Mouse (Mus musculus) CH12.LX (cell line): Measurements from ENCODE around the gene Kncn. TPM values are rescaled to one million over a fixed set of nuclear protein-coding genes. Genes with fewer than 3 reads are reported as not detected.

Experiments
- DNase-seq: peaks from one replicate; pipeline ENCODE4 v3.0.0-alpha.2; 2013; ENCODE audit errors: extremely low read depth
- H3K27ac ChIP-seq: 2 replicates; pipeline ENCODE4 v1.5.1; 2012; ENCODE audit warnings: low read depth, mild to moderate bottlenecking, control low read depth, moderate library complexity; ENCODE audit not compliant: insufficient read depth
- H3K27me3 ChIP-seq: replicated peaks from 2 replicates; pipeline ENCODE3; 2012; ENCODE audit warnings: inconsistent platforms
- H3K36me3 ChIP-seq, 2 experiments: replicated peaks in 1 of 2; 2 replicates each; pipeline versions ENCODE3 to v1.6.1; 2012; ENCODE audit warnings: inconsistent platforms in 1 of 2, low read length in 1 of 2, mild to moderate bottlenecking in 1 of 2, mixed read lengths in 1 of 2, moderate library complexity in 1 of 2; ENCODE audit not compliant: control insufficient read depth in 1 of 2, insufficient read depth in 1 of 2
- H3K4me1 ChIP-seq, 2 experiments: 2 replicates each; pipeline ENCODE4 v1.6.1; 2012; ENCODE audit warnings: inconsistent platforms in 1 of 2, moderate library complexity in 1 of 2; ENCODE audit not compliant: insufficient read depth in 2 of 2, control insufficient read depth in 1 of 2
- H3K4me2 ChIP-seq: 2 replicates; pipeline ENCODE4 v1.6.1; 2012; ENCODE audit warnings: low read depth, mild to moderate bottlenecking, control low read depth; ENCODE audit not compliant: poor library complexity, insufficient read depth, severe bottlenecking
- H3K4me3 ChIP-seq, 3 experiments: fragments of 150-350 bp in 1 of 3; sonication (generic) in 1 of 3; replicated peaks in 1 of 3; 2 replicates each; pipeline versions ENCODE3 to v1.5.1; 2011 to 2012; ENCODE audit warnings: low read depth in 2 of 3, low read length in 2 of 3, mild to moderate bottlenecking in 2 of 3, moderate library complexity in 2 of 3, control low read depth in 1 of 3, improper control_type of control experiment in 1 of 3, inconsistent platforms in 1 of 3, mixed read lengths in 1 of 3; ENCODE audit not compliant: poor library complexity in 1 of 3
- H3K79me2 ChIP-seq: replicated peaks from 2 replicates; pipeline ENCODE4 v1.6.1; 2012; ENCODE audit warnings: mild to moderate bottlenecking, moderate library complexity; ENCODE audit not compliant: control insufficient read depth, poor library complexity, insufficient read depth, severe bottlenecking; ENCODE audit errors: extremely low read depth
- H3K9ac ChIP-seq: 2 replicates; pipeline ENCODE4 v1.6.1; 2012; ENCODE audit warnings: low read depth, mild to moderate bottlenecking, control low read depth, moderate library complexity; ENCODE audit not compliant: insufficient read depth
- H3K9me3 ChIP-seq: replicated peaks from 2 replicates; pipeline ENCODE3; 2012; ENCODE audit warnings: low read length, inconsistent platforms, mixed read lengths
- CHD1 ChIP-seq: IDR thresholded peaks from 2 replicates; pipeline ENCODE4 v1.6.1; 2012; ENCODE audit warnings: low read depth, low read length, improper control_type of control experiment, inconsistent platforms
- CTCF ChIP-seq, 2 experiments: IDR thresholded peaks in 1 of 2; conservative IDR thresholded peaks in 1 of 2; 2 replicates each; pipeline ENCODE4 v1.5.1; 2011 to 2012; ENCODE audit warnings: low read depth in 2 of 2, low read length in 2 of 2, improper control_type of control experiment in 1 of 2, inconsistent platforms in 1 of 2, mild to moderate bottlenecking in 1 of 2, moderate library complexity in 1 of 2
- E2F4 ChIP-seq: IDR thresholded peaks from 2 replicates; pipeline ENCODE4 v1.6.1; 2011; ENCODE audit warnings: low read depth, low read length, improper control_type of control experiment; ENCODE audit not compliant: insufficient replicate concordance
- ELF1 ChIP-seq: IDR thresholded peaks from 2 replicates; pipeline ENCODE4 v1.6.1; 2014; ENCODE audit warnings: low read depth, mild to moderate bottlenecking, inconsistent platforms, low read length, improper control_type of control experiment
- ETS1 ChIP-seq: conservative IDR thresholded peaks from 2 replicates; pipeline ENCODE4 v1.6.1; 2012; ENCODE audit warnings: low read depth, mild to moderate bottlenecking, inconsistent platforms, low read length, improper control_type of control experiment, moderate library complexity
- GABPA ChIP-seq: IDR thresholded peaks from 2 replicates; pipeline ENCODE4 v1.6.1; 2012; ENCODE audit warnings: low read depth, low read length, improper control_type of control experiment, inconsistent platforms; ENCODE audit not compliant: insufficient replicate concordance
- JUN ChIP-seq: IDR thresholded peaks from 2 replicates; pipeline ENCODE4 v1.6.1; 2011; ENCODE audit warnings: low read depth, mild to moderate bottlenecking, low read length, improper control_type of control experiment, moderate library complexity; ENCODE audit not compliant: insufficient read depth
- JUND ChIP-seq: conservative IDR thresholded peaks from 2 replicates; pipeline ENCODE4 v1.6.1; 2011; ENCODE audit warnings: low read depth, low read length, improper control_type of control experiment
- MYC ChIP-seq: IDR thresholded peaks from 2 replicates; pipeline ENCODE4 v1.6.1; 2011; ENCODE audit warnings: low read depth, mild to moderate bottlenecking, improper control_type of control experiment, low read length
- POLR2AphosphoS2 ChIP-seq: IDR thresholded peaks from 2 replicates; pipeline ENCODE4 v1.6.1; 2011; ENCODE audit warnings: low read depth, low read length, improper control_type of control experiment
- RAD21 ChIP-seq: IDR thresholded peaks from 2 replicates; pipeline ENCODE4 v1.6.1; 2011; ENCODE audit warnings: low read depth, mild to moderate bottlenecking, low read length, improper control_type of control experiment, moderate library complexity
- RCOR1 ChIP-seq: conservative IDR thresholded peaks from 2 replicates; pipeline ENCODE4 v1.6.1; 2012; ENCODE audit warnings: low read depth, mild to moderate bottlenecking, inconsistent platforms, low read length, improper control_type of control experiment
- SMC3 ChIP-seq: IDR thresholded peaks from 2 replicates; pipeline ENCODE4 v1.6.1; 2011; ENCODE audit warnings: low read depth, low read length, improper control_type of control experiment
- TBP ChIP-seq: conservative IDR thresholded peaks from 2 replicates; pipeline ENCODE4 v1.6.1; 2011; ENCODE audit warnings: low read depth, low read length, improper control_type of control experiment
- TCF12 ChIP-seq: IDR thresholded peaks from 2 replicates; pipeline ENCODE4 v1.6.1; 2014; ENCODE audit warnings: low read depth, mild to moderate bottlenecking, inconsistent platforms, low read length, improper control_type of control experiment
- USF2 ChIP-seq: conservative IDR thresholded peaks from 2 replicates; pipeline ENCODE4 v1.6.1; 2011; ENCODE audit warnings: low read depth, low read length, improper control_type of control experiment
- ZC3H11A ChIP-seq: IDR thresholded peaks from 2 replicates; pipeline ENCODE4 v1.6.1; 2012; ENCODE audit warnings: low read depth, mild to moderate bottlenecking, inconsistent platforms, low read length, improper control_type of control experiment
- ZKSCAN1 ChIP-seq: IDR thresholded peaks from 2 replicates; pipeline ENCODE4 v1.6.1; 2012; ENCODE audit warnings: low read depth, inconsistent platforms, low read length, improper control_type of control experiment, borderline replicate concordance
- ZNF384 ChIP-seq: IDR thresholded peaks from 2 replicates; pipeline ENCODE4 v1.6.1; 2012; ENCODE audit warnings: low read depth, low read length, improper control_type of control experiment, inconsistent platforms
- dilution Hi-C: fragments of 300-500 bp; cut with MboI; formaldehyde crosslinking; loops from 2 replicates; pipeline ENCODE4 v1.14.3; 2020; ENCODE audit warnings: low sequenced_read_pairs; ENCODE audit not compliant: extremely low pct_unique_long_range_greater_than_20kb, extremely low pct_ligation_motif_present
- in situ Hi-C: fragments of 300-500 bp; cut with MboI; formaldehyde crosslinking; loops from 3 replicates; pipeline ENCODE4 v1.14.3; 2019; ENCODE audit warnings: low sequenced_read_pairs, low pct_ligation_motif_present, low pct_unique_long_range_greater_than_20kb, mixed read lengths
- polyA plus RNA-seq: library from polyadenylated mRNA; unstranded; fragments of >175 nt; gene quantifications from 2 replicates; pipeline ENCODE4 v1.2.1, GENCODE M21; 2012; ENCODE audit warnings: low read depth; ENCODE audit not compliant: insufficient read length
- total RNA-seq, 2 experiments: library from RNA; depleted of rRNA; stranded (reverse); fragments of 300-350 nt in 1 of 2; fragments of >200 nt in 1 of 2; gene quantifications; 2 replicates each; pipeline ENCODE4 v1.2.3; 2012 to 2014

Gene Kncn
- total and polyA plus RNA-seq, 3 experiments, result not detected

- in situ Hi-C loops (no loop called here), dilution Hi-C loops (no loop called here)
- Histone ChIP-seq H3K9me3 (peaks cover 4% of the 10 kb centered on the region), H3K4me3 (no peak overlapping the region), H3K4me1 (peaks cover 24 to 71% of the 10 kb centered on the region in 2 experiments), H3K36me3 (peaks cover 58 to 88% of the 10 kb centered on the region in 2 experiments), H3K27ac (no peak overlapping the region; the same call in 1 of the 2 replicates), H3K27me3 (no peaks in the 10 kb centered on the region), H3K79me2 (no peaks in the 10 kb centered on the region; the same call in 1 of the 2 replicates), H3K9ac (no peak overlapping the region), H3K4me2 (no peak overlapping the region)
- no peak for DNase-seq
- TF ChIP-seq JUN, result no peak
- TF ChIP-seq RAD21, result no peak
- no peak for TF ChIP-seq SMC3
- no peak for TF ChIP-seq ZC3H11A
- TF ChIP-seq GABPA, result no peak
- no peak for TF ChIP-seq TCF12
- no peak for TF ChIP-seq RCOR1
- TF ChIP-seq TBP, result no peak
- TF ChIP-seq ETS1, result no peak
- TF ChIP-seq ZNF384, result no peak
- TF ChIP-seq CHD1, result no peak
- no peak for TF ChIP-seq CTCF (conservative IDR thresholded peaks at IDR 0.05 in 1 of 2, IDR thresholded peaks at IDR 0.05 in 1 of 2; ENCODE audit: low read depth in 2 of 2, low read length in 2 of 2)
- TF ChIP-seq ELF1, result no peak
- TF ChIP-seq USF2, result no peak
- no peak for TF ChIP-seq ZKSCAN1
- TF ChIP-seq JUND, result no peak
- no peak for TF ChIP-seq E2F4
Measured at GRCm38 (mm10) chr4:115855100-115855499, 29.1 kb upstream of the Kncn start.

GRCm38 (mm10) chr4:115855609-115856008, 28.6 kb upstream of the Kncn start:
- DNase-seq, result no peak
- peaks cover 4% of the 10 kb centered on the region for H3K9me3 ChIP-seq
- H3K27me3 ChIP-seq, result no peaks in the 10 kb centered on the region
- dilution Hi-C loops, result no loop called here
- no peak overlapping the region for H3K9ac ChIP-seq
- H3K27ac ChIP-seq, result peak overlapping the region; percentile 53
- H3K79me2 ChIP-seq, result no peaks in the 10 kb centered on the region; the same call in 1 of the 2 replicates
- no peak for TF ChIP-seq MYC
- no peak for TF ChIP-seq CTCF (conservative IDR thresholded peaks at IDR 0.05 in 1 of 2, IDR thresholded peaks at IDR 0.05 in 1 of 2; ENCODE audit: low read depth in 2 of 2, low read length in 2 of 2)
- no peak for TF ChIP-seq POLR2AphosphoS2
- peaks cover 22 to 66% of the 10 kb centered on the region in 2 experiments for H3K4me1 ChIP-seq
- no peak overlapping the region for H3K4me3 ChIP-seq
- H3K36me3 ChIP-seq, result peaks cover 58 to 88% of the 10 kb centered on the region in 2 experiments
- in situ Hi-C loops, result no loop called here
- no peak overlapping the region for H3K4me2 ChIP-seq
